Mouse (Mus musculus) T-cell, adult 2 months (primary cell): ENCODE data around the gene Fgf23.

Experiments
- DNase-seq: peaks from one replicate; pipeline ENCODE4 v3.0.0; 2022; ENCODE audit warnings: low spot score

Fgf23 gene

DNA sequence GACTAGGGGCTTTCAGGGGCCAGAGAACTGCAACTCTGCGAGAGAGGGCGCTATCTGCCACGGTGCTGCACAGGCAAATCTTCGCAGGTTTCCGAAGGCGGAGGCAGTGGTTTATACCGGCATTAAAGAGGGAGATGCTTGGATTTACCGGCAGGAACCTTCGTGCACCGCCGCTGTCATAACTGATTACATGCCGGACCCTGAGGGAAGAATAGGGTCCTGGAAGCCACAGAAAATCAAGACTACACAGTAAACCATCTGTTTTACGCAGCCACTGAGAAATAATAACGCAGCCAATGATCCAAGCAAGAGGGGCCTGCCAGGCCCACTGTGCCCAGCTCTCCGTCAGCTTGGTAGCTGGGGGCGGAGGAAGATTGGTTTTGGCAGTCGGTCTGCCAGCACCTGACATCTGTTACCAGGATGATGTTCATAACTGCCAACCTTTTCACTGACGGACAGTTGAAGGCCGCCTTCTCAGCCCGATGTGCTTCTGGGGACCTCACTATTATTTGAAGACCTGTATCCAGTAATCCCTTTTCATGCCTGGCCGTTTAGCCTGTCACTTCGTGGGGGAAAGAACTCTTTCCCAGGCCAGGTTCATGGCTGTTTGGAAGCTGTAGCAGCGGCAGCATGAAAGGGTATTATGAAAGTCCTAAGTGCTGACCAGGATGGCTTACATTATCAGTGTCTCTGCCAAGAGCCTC lies 42.2 kb downstream of the Fgf23 start:
- no peak for DNase-seq

DNA sequence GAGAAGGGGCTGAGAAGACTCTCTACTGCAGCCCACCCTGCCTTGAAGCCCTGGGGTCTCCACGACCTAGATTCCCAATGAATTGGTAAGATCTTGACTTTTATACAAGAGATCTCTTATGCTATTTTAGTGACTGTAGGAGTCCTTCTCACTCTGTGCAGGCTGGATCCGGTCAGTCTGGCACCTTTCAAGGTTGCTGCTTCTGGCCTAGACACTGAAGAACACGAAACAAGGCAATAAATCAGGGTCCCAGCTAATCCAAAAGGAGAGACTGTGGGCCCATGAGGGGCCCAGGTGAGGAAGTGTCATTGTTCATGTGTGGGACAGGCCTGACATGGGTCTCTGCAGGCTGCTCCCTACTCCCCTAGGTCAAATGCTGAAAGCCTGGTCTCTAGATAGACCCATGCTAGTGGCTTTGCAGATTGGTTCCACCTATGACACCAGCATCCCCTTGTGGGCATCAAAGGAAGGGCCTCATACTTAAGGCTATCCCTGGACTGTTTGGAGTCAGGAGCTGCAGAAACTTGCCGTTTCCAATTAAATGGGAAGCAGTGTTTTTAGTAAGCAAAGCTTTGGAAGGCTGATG lies 49.6 kb downstream of the Fgf23 start:
- DNase-seq = no peak

DNA sequence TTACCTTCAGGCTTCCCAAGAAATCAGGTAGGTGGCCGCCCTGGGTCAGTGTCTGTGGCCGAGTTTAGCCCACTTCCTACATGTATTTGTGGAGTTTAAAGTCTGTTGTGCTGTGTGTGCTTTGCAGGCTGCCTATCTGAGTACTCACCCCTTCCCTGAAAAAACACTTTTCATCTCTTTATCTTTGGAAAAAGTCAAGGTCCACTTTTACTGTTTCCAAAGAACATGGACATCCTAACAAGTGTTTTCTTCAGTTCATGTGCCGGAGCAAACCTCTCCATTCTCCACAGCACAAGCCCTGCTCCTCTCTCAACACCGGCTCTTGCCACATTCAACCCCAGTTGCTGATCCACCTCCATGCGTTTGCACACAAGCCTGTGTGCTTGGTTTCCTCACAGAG lies 50.3 kb downstream of the Fgf23 start:
- no peak for DNase-seq

DNA sequence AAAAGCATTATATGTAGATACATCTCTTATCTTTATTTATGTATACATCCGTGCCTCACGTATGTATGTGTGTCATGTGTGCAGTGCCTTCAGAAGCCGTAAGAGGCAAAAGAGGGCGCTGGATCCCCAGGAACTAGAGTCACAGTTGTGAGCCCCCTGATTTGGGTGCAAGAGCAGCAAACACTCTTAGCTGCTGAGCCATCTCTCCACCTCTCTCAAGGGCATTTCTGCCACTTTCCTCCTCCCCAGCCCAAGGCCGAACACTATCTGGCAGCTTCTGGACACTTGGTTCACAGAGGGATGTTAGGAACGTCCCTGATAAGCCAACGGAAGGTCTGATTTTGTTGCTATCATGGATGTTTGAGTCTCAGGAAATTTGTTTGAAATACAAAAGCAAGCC lies 50.8 kb downstream of the Fgf23 start:
- DNase-seq = no peak

DNA sequence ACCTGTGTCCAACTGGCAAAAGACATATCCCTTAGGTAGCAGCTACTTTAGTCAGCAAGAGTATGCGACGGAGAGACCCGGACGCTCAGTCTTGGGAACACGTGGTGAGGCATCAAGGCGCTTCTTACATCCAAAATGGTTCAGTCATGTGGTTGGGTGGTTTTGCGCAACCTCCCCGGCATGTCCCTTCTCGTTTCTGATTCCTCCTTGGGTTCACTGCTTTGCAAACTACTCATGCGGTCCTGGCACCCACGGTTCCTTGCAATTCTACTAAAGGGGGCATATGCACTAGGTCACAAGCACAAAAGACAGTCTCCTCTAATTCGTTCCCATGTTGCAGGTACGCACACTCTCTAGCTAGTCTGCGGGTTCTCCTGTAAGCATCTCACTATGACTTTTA lies 57.0 kb downstream of the Fgf23 start:
- DNase-seq = no peak

DNA sequence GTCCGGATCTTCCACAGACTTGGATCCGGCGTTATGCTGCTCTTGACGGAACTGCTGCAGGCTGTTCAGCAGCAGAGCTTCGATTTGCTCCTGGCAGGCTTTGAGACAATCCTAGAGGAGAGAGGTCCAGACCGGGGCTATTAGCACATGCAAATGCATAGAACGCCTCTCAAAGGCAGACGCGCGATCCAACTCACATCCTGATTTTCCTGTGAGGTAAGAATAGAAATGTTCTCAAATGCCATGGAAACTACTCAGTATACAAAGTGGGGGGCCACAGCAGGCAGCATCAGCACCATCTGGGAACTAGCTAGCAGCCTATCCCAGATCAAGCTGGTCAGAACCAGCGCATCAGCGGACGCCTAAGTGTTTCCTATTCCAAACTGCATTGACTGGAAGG lies 57.7 kb downstream of the Fgf23 start:
- no peak for DNase-seq
